Mouse (Mus musculus) megakaryocyte, embryonic 14.5 days (primary cell): ENCODE data around the gene Arcn1.

Experiments used
- FLI1 ChIP-seq: IDR thresholded peaks from 2 replicates; pipeline ENCODE4 v1.6.1; 2012; ENCODE audit warnings: low read length, inconsistent platforms, mixed read lengths
- GATA1 ChIP-seq: IDR thresholded peaks from 3 replicates; pipeline ENCODE4 v1.6.1; 2012; ENCODE audit warnings: mixed read lengths, low read length, inconsistent platforms, borderline replicate concordance

- TF ChIP-seq GATA1 (no peak), FLI1 (no peak)
Measured at GRCm38 (mm10) chr9:44732921-44733530, 34.6 kb downstream of the Arcn1 start.
